Mouse (Mus musculus): Measurements from ENCODE around the gene Slc27a5. TPM values are rescaled to one million over a fixed set of nuclear protein-coding genes. Genes with fewer than 3 reads are reported as not detected.

Gene Slc27a5
- polyA plus RNA-seq, 1 experiment from 2014 or later = 0.65 TPM

Other genes starting within 250 kb of the Slc27a5 start
- gene Zscan18, start 194.6 kb downstream of the Slc27a5 start, polyA plus RNA-seq (2015; fragmentation: Nextera tagmentation; extraction: Ambion mirVana) = 35.3 and 35.4 TPM in 2 replicates
- gene Zfp329, start 179.3 kb downstream of the Slc27a5 start, polyA plus RNA-seq (2015; fragmentation: Nextera tagmentation; extraction: Ambion mirVana) = 35.2 and 36.0 TPM in 2 replicates
- 28.3 and 30.8 TPM in 2 replicates for gene Zfp110, start 163.4 kb downstream of the Slc27a5 start, polyA plus RNA-seq (2015; fragmentation: Nextera tagmentation; extraction: Ambion mirVana)
- gene Zfp128, start 117.0 kb downstream of the Slc27a5 start, polyA plus RNA-seq (2015; fragmentation: Nextera tagmentation; extraction: Ambion mirVana) = 8.6 and 9.4 TPM in 2 replicates
- 11.8 and 12.8 TPM in 2 replicates for gene Zscan22, start 100.4 kb downstream of the Slc27a5 start, polyA plus RNA-seq (2015; fragmentation: Nextera tagmentation; extraction: Ambion mirVana)
- gene Rps5, start 75.9 kb downstream of the Slc27a5 start, polyA plus RNA-seq (2015; fragmentation: Nextera tagmentation; extraction: Ambion mirVana) = 567 and 593 TPM in 2 replicates
- gene Rnf225, start 70.8 kb downstream of the Slc27a5 start, polyA plus RNA-seq (2015; fragmentation: Nextera tagmentation; extraction: Ambion mirVana) = 0.90 and 0.93 TPM in 2 replicates
- gene Zfp324, start 32.4 kb downstream of the Slc27a5 start, polyA plus RNA-seq (2015; fragmentation: Nextera tagmentation; extraction: Ambion mirVana) = 17.1 and 17.7 TPM in 2 replicates
- 14.2 and 16.4 TPM in 2 replicates for gene Zfp446, start 20.3 kb downstream of the Slc27a5 start, polyA plus RNA-seq (2015; fragmentation: Nextera tagmentation; extraction: Ambion mirVana)
- gene Trim28, start 922 bp upstream of the Slc27a5 start, polyA plus RNA-seq (2015; fragmentation: Nextera tagmentation; extraction: Ambion mirVana) = 229 and 258 TPM in 2 replicates
- gene Zbtb45, start 11.8 kb upstream of the Slc27a5 start, polyA plus RNA-seq (2015; fragmentation: Nextera tagmentation; extraction: Ambion mirVana) = 45.9 and 46.7 TPM in 2 replicates
- gene Chmp2a, start 36.6 kb upstream of the Slc27a5 start, polyA plus RNA-seq (2015; fragmentation: Nextera tagmentation; extraction: Ambion mirVana) = 188 TPM in 2 replicates
- 141 and 162 TPM in 2 replicates for gene Ube2m, start 40.1 kb upstream of the Slc27a5 start, polyA plus RNA-seq (2015; fragmentation: Nextera tagmentation; extraction: Ambion mirVana)
- 10.7 and 11.4 TPM in 2 replicates for gene Mzf1, start 56.6 kb upstream of the Slc27a5 start, polyA plus RNA-seq (2015; fragmentation: Nextera tagmentation; extraction: Ambion mirVana)
- gene Vmn1r85, start 97.0 kb upstream of the Slc27a5 start, polyA plus RNA-seq (2015; fragmentation: Nextera tagmentation; extraction: Ambion mirVana) = 0.13 and 0.19 TPM in 2 replicates
- not detected in 2 replicates for gene Vmn1r86, start 121.7 kb upstream of the Slc27a5 start, polyA plus RNA-seq (2015; fragmentation: Nextera tagmentation; extraction: Ambion mirVana)
- gene Vmn1r87, start 142.0 kb upstream of the Slc27a5 start, polyA plus RNA-seq (2015; fragmentation: Nextera tagmentation; extraction: Ambion mirVana) = not detected in 2 replicates
- not detected in 2 replicates for gene Vmn1r88, start 161.4 kb upstream of the Slc27a5 start, polyA plus RNA-seq (2015; fragmentation: Nextera tagmentation; extraction: Ambion mirVana)
- gene Vmn1r89, start 214.8 kb upstream of the Slc27a5 start, polyA plus RNA-seq (2015; fragmentation: Nextera tagmentation; extraction: Ambion mirVana) = not detected in 2 replicates